Mouse (Mus musculus) embryonic facial prominence, embryonic 15.5 days (tissue): ENCODE results near the gene Chchd2. TPM values are rescaled to one million over a fixed set of nuclear protein-coding genes. Genes with fewer than 3 reads are reported as not detected.
"Not testable (repeated sequence)": the region's sequence is repeated elsewhere in the genome, so short reads cannot be mapped to it uniquely, and the experiment has no call there.

ENCODE experiments used
- ATAC-seq: fragments of 200-750 bp; cut with Nextera tagmentation; 2 replicates; pipeline ENCODE4 v1.8.0; 2017; ENCODE audit warnings: low read depth, moderate TSS enrichment; ENCODE audit not compliant: insufficient number of reproducible peaks, low FRiP score, low TSS enrichment
- H3K27ac ChIP-seq: fragments of 300-500 bp; sonication (generic); replicated peaks from 2 replicates; pipeline ENCODE4 v1.5.1; 2015; ENCODE audit warnings: mild to moderate bottlenecking, inconsistent platforms
- H3K27me3 ChIP-seq: fragments of 300-500 bp; sonication (generic); 2 replicates; pipeline ENCODE4 v1.6.1; 2015; ENCODE audit warnings: inconsistent platforms
- H3K36me3 ChIP-seq: fragments of 300-500 bp; sonication (generic); 2 replicates; pipeline ENCODE4 v1.6.1; 2015; ENCODE audit warnings: mild to moderate bottlenecking, inconsistent platforms
- H3K4me1 ChIP-seq: fragments of 300-500 bp; sonication (generic); 2 replicates; pipeline ENCODE4 v1.6.1; 2015; ENCODE audit warnings: inconsistent platforms
- H3K4me2 ChIP-seq: fragments of 300-500 bp; sonication (generic); replicated peaks from 2 replicates; pipeline ENCODE4 v1.6.1; 2015; ENCODE audit warnings: mild to moderate bottlenecking, inconsistent platforms
- H3K4me3 ChIP-seq: fragments of 300-500 bp; sonication (generic); replicated peaks from 2 replicates; pipeline ENCODE4 v1.5.1; 2015; ENCODE audit warnings: mild to moderate bottlenecking, inconsistent platforms
- H3K9ac ChIP-seq: fragments of 300-500 bp; sonication (generic); 2 replicates; pipeline ENCODE4 v1.6.1; 2015; ENCODE audit warnings: inconsistent platforms
- H3K9me3 ChIP-seq: fragments of 300-500 bp; sonication (generic); replicated peaks from 2 replicates; pipeline ENCODE4 v1.6.1; 2016; ENCODE audit warnings: inconsistent platforms
- WGBS: fragments of 180-500 bp; shearing (Covaris S2); methylation state at CpG from one replicate; pipeline ENCODE4 v1.1.7; 2015; 5-methylcytosine and 5-hydroxymethylcytosine counted together
- polyA plus RNA-seq: library from polyadenylated mRNA; unstranded; fragments of >200 nt; fragmentation: Nextera tagmentation; extraction: Ambion mirVana; gene quantifications from 2 replicates; pipeline ENCODE4 v1.2.1, GENCODE M21; 2015

Chchd2 gene
- polyA plus RNA-seq, 1 experiment from 2014 or later: 806 TPM

GRCm38 (mm10) chr5:129909591-129909990 lies 22.3 kb upstream of the Chchd2 start:
- H3K4me1 ChIP-seq: peaks cover 3% of the 10 kb centered on the region; the same call in 1 of the 2 replicates
- no peaks in the 10 kb centered on the region for H3K9me3 ChIP-seq
- no peak overlapping the region for H3K4me2 ChIP-seq
- no peak overlapping the region for H3K27ac ChIP-seq
- no peaks in the 10 kb centered on the region for H3K27me3 ChIP-seq
- H3K4me3 ChIP-seq: no peak overlapping the region
- no peaks in the 10 kb centered on the region for H3K36me3 ChIP-seq
- no peak overlapping the region for H3K9ac ChIP-seq
- 74% methylated on average over 7 of the region's 7 CpGs for WGBS
- ATAC-seq: no peak

GRCm38 (mm10) chr5:129909147-129909546 lies 21.9 kb upstream of the Chchd2 start:
- Histone ChIP-seq H3K4me1 (peaks cover 3% of the 10 kb centered on the region; the same call in 1 of the 2 replicates), H3K36me3 (no peaks in the 10 kb centered on the region), H3K9ac (peak overlapping the region; percentile 61; the same call in 1 of the 2 replicates), H3K27me3 (no peaks in the 10 kb centered on the region), H3K4me2 (peak overlapping the region; percentile 86), H3K4me3 (peak overlapping the region; percentile 62), H3K9me3 (no peaks in the 10 kb centered on the region), H3K27ac (no peak overlapping the region)
- no peak for ATAC-seq
- WGBS: 70% methylated on average over 9 of the region's 9 CpGs

- Histone ChIP-seq H3K9me3 (no peaks in the 10 kb centered on the region), H3K27ac (peak within 1 kb of the TSS; percentile 79), H3K36me3 (no peaks in the 10 kb centered on the region), H3K4me1 (peaks cover 3% of the 10 kb centered on the region; the same call in 1 of the 2 replicates), H3K4me2 (peak within 1 kb of the TSS; percentile 86), H3K27me3 (no peaks in the 10 kb centered on the region), H3K9ac (peak within 1 kb of the TSS; percentile 61), H3K4me3 (peak within 1 kb of the TSS; percentile 62)
- WGBS: under 1% methylated on average over 63 of the region's 63 CpGs
- ATAC-seq: peak; percentile 96
Measured at GRCm38 (mm10) chr5:129908242-129908965, 21.1 kb upstream of the Chchd2 start, which contains the start of gene Nupr1l. Gene Nupr1l (plus strand): TSS chr5:129908540.

- WGBS: 17% methylated on average over 4 of the region's 4 CpGs
- Histone ChIP-seq H3K4me3 (peak overlapping the region; percentile 62), H3K9me3 (no peaks in the 10 kb centered on the region), H3K9ac (peak overlapping the region; percentile 31; the same call in 1 of the 2 replicates), H3K36me3 (peaks cover 5% of the 10 kb centered on the region; the same call in 1 of the 2 replicates), H3K27me3 (no peaks in the 10 kb centered on the region), H3K4me1 (peaks cover 3% of the 10 kb centered on the region; the same call in 1 of the 2 replicates), H3K27ac (0 out of 2 replicates have a peak overlapping the region, but pooled peaks have one; percentile 79), H3K4me2 (peak overlapping the region; percentile 86)
- ATAC-seq: no peak
Measured at GRCm38 (mm10) chr5:129907775-129908174, 20.5 kb upstream of the Chchd2 start.

DNA sequence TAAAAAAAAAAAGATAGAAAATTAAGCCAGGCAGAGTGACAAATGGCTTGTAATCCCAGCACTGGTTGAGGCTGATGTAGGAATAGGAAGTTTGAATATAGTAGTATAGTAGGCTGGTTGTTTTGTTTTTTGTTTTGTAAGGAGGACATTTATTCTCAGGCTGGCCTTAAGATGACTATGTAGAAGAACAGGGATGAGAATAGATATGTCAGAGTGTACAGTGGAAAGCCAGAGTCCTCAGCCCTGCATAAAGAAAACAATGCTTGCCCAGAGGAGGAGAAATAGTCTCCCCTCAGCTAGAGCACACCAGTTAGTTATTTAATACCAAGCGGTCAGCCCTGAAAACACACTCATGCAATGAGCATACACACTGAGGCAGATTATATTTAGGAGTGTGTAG lies 11.2 kb upstream of the Chchd2 start, which contains the start of gene Phkg1:
Gene Phkg1, minus strand, starts transcription at position 101 of the 400 bp plus-strand sequence.
- Histone ChIP-seq H3K9me3 (no peaks in the 10 kb centered on the region), H3K4me2 (no peak within 1 kb of the TSS), H3K27me3 (no peaks in the 10 kb centered on the region), H3K9ac (no peak within 1 kb of the TSS), H3K36me3 (peaks cover 14% of the 10 kb centered on the region; the same call in 1 of the 2 replicates), H3K4me1 (peaks cover 13% of the 10 kb centered on the region), H3K27ac (no peak within 1 kb of the TSS), H3K4me3 (no peak within 1 kb of the TSS)
- ATAC-seq: no peak
- 97% methylated on average over 1 of the region's 1 CpGs for WGBS

- H3K27me3 ChIP-seq: no peaks in the 10 kb centered on the region
- H3K4me2 ChIP-seq: peak within 1 kb of the TSS; percentile 88
- H3K9ac ChIP-seq: peak within 1 kb of the TSS; percentile 53
- no peaks in the 10 kb centered on the region for H3K9me3 ChIP-seq
- H3K36me3 ChIP-seq: no peaks in the 10 kb centered on the region
- 2% methylated on average over 44 of the region's 44 CpGs for whole genome bisulfite sequencing
- no peak within 1 kb of the TSS for H3K27ac ChIP-seq
- H3K4me3 ChIP-seq: peak within 1 kb of the TSS; percentile 73
- peaks cover 13% of the 10 kb centered on the region for H3K4me1 ChIP-seq
- peak; percentile 99 for ATAC-seq
Measured at GRCm38 (mm10) chr5:129895198-129896088, 8.2 kb upstream of the Chchd2 start, which contains the start of gene Zbed5. Gene Zbed5 (plus strand): TSS chr5:129895723.

GRCm38 (mm10) chr5:129890390-129890789 lies 3.1 kb upstream of the Chchd2 start:
- not testable (repeated sequence) for H3K27me3 ChIP-seq, H3K9ac ChIP-seq, H3K9me3 ChIP-seq, H3K27ac ChIP-seq, H3K4me2 ChIP-seq, H3K36me3 ChIP-seq, ATAC-seq, H3K4me3 ChIP-seq
- 75% methylated on average over 5 of the region's 7 CpGs for WGBS
- H3K4me1 ChIP-seq: peaks cover 13% of the 10 kb centered on the region

- 23% methylated on average over 10 of the region's 10 CpGs for WGBS
- ATAC-seq: no peak
- Histone ChIP-seq H3K4me2 (peak overlapping the region; percentile 74), H3K9ac (peak overlapping the region; percentile 84), H3K27ac (peak overlapping the region; percentile 92; the same call in 1 of the 2 replicates), H3K4me1 (peaks cover 14% of the 10 kb centered on the region), H3K27me3 (no peaks in the 10 kb centered on the region), H3K4me3 (peak overlapping the region; percentile 61), H3K36me3 (peaks cover 30% of the 10 kb centered on the region), H3K9me3 (no peaks in the 10 kb centered on the region)
Measured at GRCm38 (mm10) chr5:129886271-129886670, 999 bp downstream of the Chchd2 start.

GRCm38 (mm10) chr5:129879888-129880287 lies 7.4 kb downstream of the Chchd2 start:
- no peak overlapping the region for H3K4me3 ChIP-seq
- H3K4me1 ChIP-seq: no peaks in the 10 kb centered on the region
- no peak overlapping the region for H3K9ac ChIP-seq
- no peaks in the 10 kb centered on the region for H3K27me3 ChIP-seq
- H3K36me3 ChIP-seq: peaks cover 40% of the 10 kb centered on the region
- no peaks in the 10 kb centered on the region for H3K9me3 ChIP-seq
- no peak for ATAC-seq
- no peak overlapping the region for H3K27ac ChIP-seq
- H3K4me2 ChIP-seq: no peak overlapping the region
- WGBS: 75% methylated on average over 3 of the region's 3 CpGs

GRCm38 (mm10) chr5:129878946-129879345 lies 8.3 kb downstream of the Chchd2 start:
- H3K36me3 ChIP-seq: peaks cover 32% of the 10 kb centered on the region
- H3K27ac ChIP-seq: no peak overlapping the region
- ATAC-seq: no peak
- no peak overlapping the region for H3K4me3 ChIP-seq
- no peaks in the 10 kb centered on the region for H3K4me1 ChIP-seq
- H3K4me2 ChIP-seq: no peak overlapping the region
- H3K9me3 ChIP-seq: no peaks in the 10 kb centered on the region
- 81% methylated on average over 2 of the region's 2 CpGs for WGBS
- no peaks in the 10 kb centered on the region for H3K27me3 ChIP-seq
- H3K9ac ChIP-seq: no peak overlapping the region
